Mouse (Mus musculus): Measurements from ENCODE around the gene Arfgap3. TPM values are rescaled to one million over a fixed set of nuclear protein-coding genes. Genes with fewer than 3 reads are reported as not detected.
"Not testable (repeated sequence)": the region's sequence is repeated elsewhere in the genome, so short reads cannot be mapped to it uniquely, and the experiment has no call there.

Gene Arfgap3
- polyA plus RNA-seq, 2 experiments = 51.4 to 54.8 TPM

- H3K4me1 ChIP-seq (ENCODE audit: control insufficient read depth, insufficient read depth, low read length) = no peaks in the 10 kb centered on the region
- H3K4me2 ChIP-seq (replicated peaks; ENCODE audit: low read depth, low read length, severe bottlenecking) = no peak overlapping the region
- H3K27me3 ChIP-seq (ENCODE audit: control insufficient read depth, insufficient read depth, low read length) = no peaks in the 10 kb centered on the region
- H3K9ac ChIP-seq (ENCODE audit: low read depth, low read length, severe bottlenecking) = no peak overlapping the region
- 82% methylated on average over 8 of the region's 8 CpGs for WGBS
- H3K9me3 ChIP-seq (ENCODE audit: control insufficient read depth, low read length) = no peaks in the 10 kb centered on the region
- no peak overlapping the region for H3K4me3 ChIP-seq (replicated peaks; ENCODE audit: low read length)
- H3K36me3 ChIP-seq (ENCODE audit: control insufficient read depth, insufficient read depth, low read length) = no peaks in the 10 kb centered on the region
- no peak for TF ChIP-seq POLR2A (IDR thresholded peaks at IDR 0.05; ENCODE audit: borderline replicate concordance, extremely low read depth, insufficient read depth, insufficient read length)
- DNase-seq (ENCODE audit: low spot score) (no peak), ATAC-seq (ENCODE audit: low FRiP score, low read depth) (no peak)
- no peak overlapping the region for H3K27ac ChIP-seq (replicated peaks; ENCODE audit: low read depth, low read length)
Observed at GRCm38 (mm10) chr15:83284828-83285227, 65.2 kb downstream of the Arfgap3 start.

GRCm38 (mm10) chr15:83282397-83282796 is 67.7 kb downstream of the Arfgap3 start:
- H3K4me1 ChIP-seq (ENCODE audit: control insufficient read depth, insufficient read depth, low read length) = no peaks in the 10 kb centered on the region
- WGBS = 70% methylated on average over 5 of the region's 5 CpGs
- TF ChIP-seq POLR2A (IDR thresholded peaks at IDR 0.05; ENCODE audit: borderline replicate concordance, extremely low read depth, insufficient read depth, insufficient read length) = no peak
- H3K27ac ChIP-seq (replicated peaks; ENCODE audit: low read depth, low read length) = no peak overlapping the region
- H3K27me3 ChIP-seq (ENCODE audit: control insufficient read depth, insufficient read depth, low read length) = no peaks in the 10 kb centered on the region
- ATAC-seq (ENCODE audit: low FRiP score, low read depth) (no peak), DNase-seq (ENCODE audit: low spot score) (no peak)
- no peak overlapping the region for H3K4me2 ChIP-seq (replicated peaks; ENCODE audit: low read depth, low read length, severe bottlenecking)
- no peak overlapping the region for H3K4me3 ChIP-seq (replicated peaks; ENCODE audit: low read length)
- no peaks in the 10 kb centered on the region for H3K36me3 ChIP-seq (ENCODE audit: control insufficient read depth, insufficient read depth, low read length)
- H3K9me3 ChIP-seq (ENCODE audit: control insufficient read depth, low read length) = no peaks in the 10 kb centered on the region
- no peak overlapping the region for H3K9ac ChIP-seq (ENCODE audit: low read depth, low read length, severe bottlenecking)

- WGBS = 64% methylated on average over 11 of the region's 11 CpGs
- no peak overlapping the region for H3K4me2 ChIP-seq (replicated peaks; ENCODE audit: low read depth, low read length, severe bottlenecking)
- no peak overlapping the region for H3K27ac ChIP-seq (replicated peaks; ENCODE audit: low read depth, low read length)
- ATAC-seq (ENCODE audit: low FRiP score, low read depth) (no peak), DNase-seq (ENCODE audit: low spot score) (no peak)
- no peaks in the 10 kb centered on the region for H3K27me3 ChIP-seq (ENCODE audit: control insufficient read depth, insufficient read depth, low read length)
- TF ChIP-seq POLR2A (IDR thresholded peaks at IDR 0.05; ENCODE audit: borderline replicate concordance, extremely low read depth, insufficient read depth, insufficient read length) = no peak
- H3K9me3 ChIP-seq (ENCODE audit: control insufficient read depth, low read length) = no peaks in the 10 kb centered on the region
- no peak overlapping the region for H3K4me3 ChIP-seq (replicated peaks; ENCODE audit: low read length)
- no peaks in the 10 kb centered on the region for H3K36me3 ChIP-seq (ENCODE audit: control insufficient read depth, insufficient read depth, low read length)
- no peaks in the 10 kb centered on the region for H3K4me1 ChIP-seq (ENCODE audit: control insufficient read depth, insufficient read depth, low read length)
- no peak overlapping the region for H3K9ac ChIP-seq (ENCODE audit: low read depth, low read length, severe bottlenecking)
Observed at GRCm38 (mm10) chr15:83281303-83281702, 68.7 kb downstream of the Arfgap3 start.

- Histone ChIP-seq H3K4me3 (replicated peaks; ENCODE audit: low read length) (no peak overlapping the region), H3K4me1 (ENCODE audit: control insufficient read depth, insufficient read depth, low read length) (no peaks in the 10 kb centered on the region), H3K36me3 (ENCODE audit: control insufficient read depth, insufficient read depth, low read length) (no peaks in the 10 kb centered on the region), H3K27me3 (ENCODE audit: control insufficient read depth, insufficient read depth, low read length) (no peaks in the 10 kb centered on the region), H3K9me3 (ENCODE audit: control insufficient read depth, low read length) (no peaks in the 10 kb centered on the region), H3K4me2 (replicated peaks; ENCODE audit: low read depth, low read length, severe bottlenecking) (no peak overlapping the region), H3K27ac (replicated peaks; ENCODE audit: low read depth, low read length) (no peak overlapping the region), H3K9ac (ENCODE audit: low read depth, low read length, severe bottlenecking) (no peak overlapping the region)
- TF ChIP-seq POLR2A (IDR thresholded peaks at IDR 0.05; ENCODE audit: borderline replicate concordance, extremely low read depth, insufficient read depth, insufficient read length) = no peak
- WGBS = 85% methylated on average over 5 of the region's 5 CpGs
- DNase-seq (ENCODE audit: low spot score) (no peak), ATAC-seq (ENCODE audit: low FRiP score, low read depth) (no peak)
Observed at GRCm38 (mm10) chr15:83278579-83278978, 71.5 kb downstream of the Arfgap3 start.

GRCm38 (mm10) chr15:83277451-83277850 is 72.6 kb downstream of the Arfgap3 start:
- no peak for ATAC-seq (ENCODE audit: low FRiP score, low read depth)

GRCm38 (mm10) chr15:83274237-83274636 is 75.8 kb downstream of the Arfgap3 start:
- not testable (repeated sequence) for H3K4me1 ChIP-seq (ENCODE audit: control insufficient read depth, insufficient read depth, low read length); DNase-seq (ENCODE audit: low spot score); H3K27me3 ChIP-seq (ENCODE audit: control insufficient read depth, insufficient read depth, low read length); ATAC-seq (ENCODE audit: low FRiP score, low read depth); H3K9ac ChIP-seq (ENCODE audit: low read depth, low read length, severe bottlenecking); H3K36me3 ChIP-seq (ENCODE audit: control insufficient read depth, insufficient read depth, low read length); H3K27ac ChIP-seq (replicated peaks; ENCODE audit: low read depth, low read length); H3K9me3 ChIP-seq (ENCODE audit: control insufficient read depth, low read length); H3K4me2 ChIP-seq (replicated peaks; ENCODE audit: low read depth, low read length, severe bottlenecking); H3K4me3 ChIP-seq (replicated peaks; ENCODE audit: low read length)

More at GRCm38 (mm10) chr15:83277451-83277850, 72.6 kb downstream of the Arfgap3 start:
- H3K4me1 ChIP-seq (ENCODE audit: control insufficient read depth, insufficient read depth, low read length) = no peaks in the 10 kb centered on the region
- H3K9me3 ChIP-seq (ENCODE audit: control insufficient read depth, low read length) = no peaks in the 10 kb centered on the region
- no peak overlapping the region for H3K9ac ChIP-seq (ENCODE audit: low read depth, low read length, severe bottlenecking)
- TF ChIP-seq POLR2A (IDR thresholded peaks at IDR 0.05; ENCODE audit: borderline replicate concordance, extremely low read depth, insufficient read depth, insufficient read length) = no peak
- no peak overlapping the region for H3K4me2 ChIP-seq (replicated peaks; ENCODE audit: low read depth, low read length, severe bottlenecking)
- WGBS = 79% methylated on average over 4 of the region's 4 CpGs
- H3K4me3 ChIP-seq (replicated peaks; ENCODE audit: low read length) = no peak overlapping the region
- H3K27ac ChIP-seq (replicated peaks; ENCODE audit: low read depth, low read length) = no peak overlapping the region
- no peaks in the 10 kb centered on the region for H3K27me3 ChIP-seq (ENCODE audit: control insufficient read depth, insufficient read depth, low read length)
- H3K36me3 ChIP-seq (ENCODE audit: control insufficient read depth, insufficient read depth, low read length) = no peaks in the 10 kb centered on the region
- no peak for DNase-seq (ENCODE audit: low spot score)

Measured in limb, embryonic 14.5 days (tissue).